Mouse (Mus musculus): ENCODE results near the gene Gm2115. TPM values are rescaled to one million over a fixed set of nuclear protein-coding genes. Genes with fewer than 3 reads are reported as not detected.

Gm2115 gene
- polyA plus RNA-seq, 1 experiment, result 0.51 TPM

DNA sequence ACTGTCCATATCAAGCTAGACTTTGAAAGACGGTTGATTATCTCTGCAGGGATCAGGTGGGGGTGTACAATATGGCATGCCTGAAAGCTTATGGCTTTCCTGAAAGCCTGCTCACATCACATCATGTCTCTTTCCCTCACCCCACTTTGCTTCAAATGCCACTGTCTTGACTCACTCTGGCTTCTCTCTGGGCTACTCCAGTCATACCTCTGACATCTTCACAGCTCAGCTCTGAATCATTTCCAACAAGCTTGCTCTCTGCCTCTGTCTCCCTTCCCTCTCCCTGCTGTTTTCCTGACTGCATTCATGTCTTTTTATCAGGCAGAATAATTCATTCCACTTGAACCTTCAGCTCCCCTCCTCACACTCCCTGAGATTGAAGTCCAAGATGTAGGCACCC lies 7.4 kb upstream of the Gm2115 start:
- no peak overlapping the region for H3K27ac ChIP-seq (ENCODE audit: insufficient read depth, low read length)
- no peaks in the 10 kb centered on the region for H3K9me3 ChIP-seq (replicated peaks; ENCODE audit: control insufficient read depth, insufficient read depth, low read length, poor library complexity, severe bottlenecking)
- H3K36me3 ChIP-seq (ENCODE audit: control insufficient read depth, insufficient read depth, low read length, poor library complexity, severe bottlenecking), result no peaks in the 10 kb centered on the region
- H3K9ac ChIP-seq (ENCODE audit: low read depth, poor library complexity, severe bottlenecking), result no peak overlapping the region
- TF ChIP-seq CTCF (IDR thresholded peaks at IDR 0.05; ENCODE audit: low read depth, low read length) (no peak), POLR2A (IDR thresholded peaks at IDR 0.05; ENCODE audit: insufficient read depth, low read length) (no peak), EP300 (IDR thresholded peaks at IDR 0.05; ENCODE audit: insufficient read depth, low read depth, low read length) (no peak)
- H3K4me3 ChIP-seq (ENCODE audit: low read depth, low read length), result no peak overlapping the region
- H3K4me1 ChIP-seq (ENCODE audit: control insufficient read depth, insufficient read depth, low read length), result no peaks in the 10 kb centered on the region
- H3K27me3 ChIP-seq (ENCODE audit: control insufficient read depth, insufficient read depth, low read length, poor library complexity, severe bottlenecking), result no peaks in the 10 kb centered on the region

DNA sequence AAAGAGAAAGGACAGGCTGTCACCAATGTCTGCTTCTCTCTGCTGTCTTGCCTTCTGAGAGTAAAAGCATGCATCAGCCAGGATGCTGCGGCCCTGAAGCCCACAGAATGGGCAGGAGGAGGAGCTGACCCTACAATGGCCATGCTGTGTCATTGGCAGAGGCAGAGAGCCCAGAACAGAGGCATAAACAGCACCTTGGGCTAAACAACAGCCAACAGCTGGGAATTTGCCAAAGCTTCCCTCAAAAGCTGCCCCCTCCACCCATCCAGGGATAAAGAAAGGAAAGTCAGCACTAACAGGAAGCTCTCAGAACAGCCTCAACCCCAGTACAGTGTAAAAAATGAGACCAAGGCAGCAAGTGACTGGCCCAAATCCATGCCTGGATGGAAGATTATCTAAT lies 6.3 kb upstream of the Gm2115 start:
- no peak overlapping the region for H3K27ac ChIP-seq (ENCODE audit: insufficient read depth, low read length)
- H3K4me1 ChIP-seq (ENCODE audit: control insufficient read depth, insufficient read depth, low read length), result no peaks in the 10 kb centered on the region
- H3K36me3 ChIP-seq (ENCODE audit: control insufficient read depth, insufficient read depth, low read length, poor library complexity, severe bottlenecking), result no peaks in the 10 kb centered on the region
- H3K9ac ChIP-seq (ENCODE audit: low read depth, poor library complexity, severe bottlenecking), result no peak overlapping the region
- no peak for TF ChIP-seq POLR2A (IDR thresholded peaks at IDR 0.05; ENCODE audit: insufficient read depth, low read length)
- no peak for TF ChIP-seq EP300 (IDR thresholded peaks at IDR 0.05; ENCODE audit: insufficient read depth, low read depth, low read length)
- no peak for TF ChIP-seq CTCF (IDR thresholded peaks at IDR 0.05; ENCODE audit: low read depth, low read length)
- H3K4me3 ChIP-seq (ENCODE audit: low read depth, low read length), result no peak overlapping the region
- no peaks in the 10 kb centered on the region for H3K9me3 ChIP-seq (replicated peaks; ENCODE audit: control insufficient read depth, insufficient read depth, low read length, poor library complexity, severe bottlenecking)
- H3K27me3 ChIP-seq (ENCODE audit: control insufficient read depth, insufficient read depth, low read length, poor library complexity, severe bottlenecking), result 0 out of 2 replicates have a peak, but pooled peaks cover 1% of the 10 kb centered on the region

DNA sequence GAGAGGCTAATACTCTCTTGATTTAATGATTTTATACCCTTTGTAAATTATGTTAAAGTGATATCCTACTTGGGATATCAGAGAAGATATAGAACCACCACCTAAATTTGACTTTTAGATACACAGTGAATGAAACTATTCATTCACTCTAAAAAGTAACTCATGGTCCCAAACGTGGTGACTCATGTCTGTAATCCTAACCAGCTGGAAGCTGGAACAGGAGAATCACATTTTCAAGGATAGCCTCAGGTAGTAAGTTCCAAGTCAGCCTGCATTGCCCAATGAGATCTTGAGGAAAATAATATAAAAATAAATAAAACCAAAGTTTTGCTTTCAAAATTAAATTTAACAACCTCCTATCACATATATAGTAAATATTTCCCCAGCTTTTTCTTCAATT lies 2.6 kb upstream of the Gm2115 start:
- no peaks in the 10 kb centered on the region for H3K9me3 ChIP-seq (replicated peaks; ENCODE audit: control insufficient read depth, insufficient read depth, low read length, poor library complexity, severe bottlenecking)
- H3K27me3 ChIP-seq (ENCODE audit: control insufficient read depth, insufficient read depth, low read length, poor library complexity, severe bottlenecking), result peaks cover 8% of the 10 kb centered on the region
- no peak overlapping the region for H3K4me3 ChIP-seq (ENCODE audit: low read depth, low read length)
- no peak overlapping the region for H3K9ac ChIP-seq (ENCODE audit: low read depth, poor library complexity, severe bottlenecking)
- TF ChIP-seq CTCF (IDR thresholded peaks at IDR 0.05; ENCODE audit: low read depth, low read length) (no peak), EP300 (IDR thresholded peaks at IDR 0.05; ENCODE audit: insufficient read depth, low read depth, low read length) (no peak), POLR2A (IDR thresholded peaks at IDR 0.05; ENCODE audit: insufficient read depth, low read length) (no peak)
- no peaks in the 10 kb centered on the region for H3K4me1 ChIP-seq (ENCODE audit: control insufficient read depth, insufficient read depth, low read length)
- no peaks in the 10 kb centered on the region for H3K36me3 ChIP-seq (ENCODE audit: control insufficient read depth, insufficient read depth, low read length, poor library complexity, severe bottlenecking)
- H3K27ac ChIP-seq (ENCODE audit: insufficient read depth, low read length), result no peak overlapping the region

DNA sequence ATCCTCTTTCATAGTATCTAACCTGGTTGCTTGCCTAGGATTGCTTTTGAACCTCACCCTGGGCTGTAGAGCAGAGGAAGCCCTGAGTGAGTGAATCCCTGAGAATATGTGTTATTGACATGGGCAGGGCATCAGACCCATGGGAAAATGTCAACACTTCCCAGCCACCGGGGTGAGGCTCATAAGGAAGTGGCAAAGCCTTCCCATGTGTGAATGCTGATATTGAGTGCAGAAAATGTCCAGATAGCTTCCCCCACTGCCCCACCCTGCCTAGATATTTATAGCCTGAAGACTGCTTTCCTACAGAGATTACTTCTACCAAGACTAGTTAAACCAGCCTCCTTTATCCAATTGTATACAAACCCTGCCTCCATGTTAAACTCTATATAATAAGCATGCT lies 4.0 kb downstream of the Gm2115 start:
- no peaks in the 10 kb centered on the region for H3K9me3 ChIP-seq (replicated peaks; ENCODE audit: control insufficient read depth, insufficient read depth, low read length, poor library complexity, severe bottlenecking)
- no peaks in the 10 kb centered on the region for H3K36me3 ChIP-seq (ENCODE audit: control insufficient read depth, insufficient read depth, low read length, poor library complexity, severe bottlenecking)
- H3K4me3 ChIP-seq (ENCODE audit: low read depth, low read length), result no peak overlapping the region
- TF ChIP-seq EP300 (IDR thresholded peaks at IDR 0.05; ENCODE audit: insufficient read depth, low read depth, low read length), result no peak
- no peak for TF ChIP-seq POLR2A (IDR thresholded peaks at IDR 0.05; ENCODE audit: insufficient read depth, low read length)
- TF ChIP-seq CTCF (IDR thresholded peaks at IDR 0.05; ENCODE audit: low read depth, low read length), result no peak
- H3K4me1 ChIP-seq (ENCODE audit: control insufficient read depth, insufficient read depth, low read length), result no peaks in the 10 kb centered on the region
- H3K27me3 ChIP-seq (ENCODE audit: control insufficient read depth, insufficient read depth, low read length, poor library complexity, severe bottlenecking), result peaks cover 5% of the 10 kb centered on the region
- H3K9ac ChIP-seq (ENCODE audit: low read depth, poor library complexity, severe bottlenecking), result no peak overlapping the region
- no peak overlapping the region for H3K27ac ChIP-seq (ENCODE audit: insufficient read depth, low read length)

DNA sequence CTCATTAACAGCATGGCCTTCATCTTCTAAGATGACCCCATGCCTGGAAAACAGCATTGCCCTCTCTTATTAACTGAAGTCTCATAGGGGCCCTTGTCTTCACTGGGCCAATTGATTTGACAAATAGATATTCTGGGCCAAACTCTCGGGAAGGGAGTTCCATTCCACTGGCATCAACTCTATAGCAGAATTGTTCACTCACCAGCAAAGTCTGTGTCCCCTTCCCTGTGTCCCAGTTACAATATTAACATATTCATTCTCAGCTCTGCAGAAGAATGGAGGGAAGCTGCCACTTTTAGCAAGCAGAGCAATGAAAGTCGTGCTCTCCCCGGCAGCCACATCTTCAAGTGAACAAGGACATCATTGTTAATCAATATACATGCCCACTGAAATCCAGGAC lies 5.9 kb downstream of the Gm2115 start:
- Histone ChIP-seq H3K27ac (ENCODE audit: insufficient read depth, low read length) (no peak overlapping the region), H3K27me3 (ENCODE audit: control insufficient read depth, insufficient read depth, low read length, poor library complexity, severe bottlenecking) (no peaks in the 10 kb centered on the region; the same call in none of the 2 replicates), H3K9me3 (replicated peaks; ENCODE audit: control insufficient read depth, insufficient read depth, low read length, poor library complexity, severe bottlenecking) (no peaks in the 10 kb centered on the region), H3K36me3 (ENCODE audit: control insufficient read depth, insufficient read depth, low read length, poor library complexity, severe bottlenecking) (no peaks in the 10 kb centered on the region), H3K9ac (ENCODE audit: low read depth, poor library complexity, severe bottlenecking) (no peak overlapping the region), H3K4me1 (ENCODE audit: control insufficient read depth, insufficient read depth, low read length) (no peaks in the 10 kb centered on the region), H3K4me3 (ENCODE audit: low read depth, low read length) (no peak overlapping the region)
- no peak for TF ChIP-seq POLR2A (IDR thresholded peaks at IDR 0.05; ENCODE audit: insufficient read depth, low read length)
- no peak for TF ChIP-seq EP300 (IDR thresholded peaks at IDR 0.05; ENCODE audit: insufficient read depth, low read depth, low read length)
- TF ChIP-seq CTCF (IDR thresholded peaks at IDR 0.05; ENCODE audit: low read depth, low read length), result no peak

DNA sequence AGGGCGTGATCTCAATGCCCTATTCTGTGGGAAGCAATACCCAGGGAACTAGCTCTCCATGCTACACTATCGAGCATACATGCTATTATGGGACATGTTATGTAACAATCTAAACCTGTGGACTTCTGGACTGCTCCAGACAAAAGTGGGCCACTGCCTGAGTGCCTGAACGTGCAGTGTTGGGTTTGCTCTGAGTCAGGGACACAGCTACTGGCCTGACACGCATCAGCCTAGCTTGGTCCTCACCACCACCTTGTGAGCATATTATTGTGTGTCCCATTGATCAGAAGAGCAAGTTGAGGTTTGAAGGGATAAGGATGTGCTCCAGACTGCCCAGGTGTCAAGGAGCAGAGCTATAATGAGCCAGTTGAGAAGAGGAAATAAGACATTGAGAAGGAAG lies 16.2 kb downstream of the Gm2115 start:
- TF ChIP-seq EP300 (IDR thresholded peaks at IDR 0.05; ENCODE audit: insufficient read depth, low read depth, low read length) (no peak), CTCF (IDR thresholded peaks at IDR 0.05; ENCODE audit: low read depth, low read length) (no peak), POLR2A (IDR thresholded peaks at IDR 0.05; ENCODE audit: insufficient read depth, low read length) (no peak)
- no peaks in the 10 kb centered on the region for H3K36me3 ChIP-seq (ENCODE audit: control insufficient read depth, insufficient read depth, low read length, poor library complexity, severe bottlenecking)
- no peaks in the 10 kb centered on the region; the same call in 1 of the 2 replicates for H3K27me3 ChIP-seq (ENCODE audit: control insufficient read depth, insufficient read depth, low read length, poor library complexity, severe bottlenecking)
- H3K9ac ChIP-seq (ENCODE audit: low read depth, poor library complexity, severe bottlenecking), result no peak overlapping the region
- no peaks in the 10 kb centered on the region for H3K4me1 ChIP-seq (ENCODE audit: control insufficient read depth, insufficient read depth, low read length)
- H3K4me3 ChIP-seq (ENCODE audit: low read depth, low read length), result no peak overlapping the region
- H3K27ac ChIP-seq (ENCODE audit: insufficient read depth, low read length), result no peak overlapping the region
- H3K9me3 ChIP-seq (replicated peaks; ENCODE audit: control insufficient read depth, insufficient read depth, low read length, poor library complexity, severe bottlenecking), result no peaks in the 10 kb centered on the region

All from ES-Bruce4 (cell line).